Mouse (Mus musculus) layer of hippocampus, adult 6 months (tissue): ENCODE results near the gene Scgb2b18. TPM values are rescaled to one million over a fixed set of nuclear protein-coding genes. Genes with fewer than 3 reads are reported as not detected.

Experiments
- long read RNA-seq, 2 experiments: library from polyadenylated mRNA; unstranded; transcript quantifications; one replicate each; pipeline ENCODE4 v2.0.0; 2019 to 2020
- polyA plus RNA-seq: library from polyadenylated mRNA; unstranded; fragments of <200 nt; fragmentation: Nextera tagmentation; gene quantifications from 2 replicates; pipeline ENCODE4 v1.2.3, GENCODE M21; 2021

The Scgb2b18 gene
- polyA plus RNA-seq, result not detected in 2 replicates
- long read RNA-seq, experiment 1, result 0 reads
- long read RNA-seq, experiment 2, result 0 reads

DNA sequence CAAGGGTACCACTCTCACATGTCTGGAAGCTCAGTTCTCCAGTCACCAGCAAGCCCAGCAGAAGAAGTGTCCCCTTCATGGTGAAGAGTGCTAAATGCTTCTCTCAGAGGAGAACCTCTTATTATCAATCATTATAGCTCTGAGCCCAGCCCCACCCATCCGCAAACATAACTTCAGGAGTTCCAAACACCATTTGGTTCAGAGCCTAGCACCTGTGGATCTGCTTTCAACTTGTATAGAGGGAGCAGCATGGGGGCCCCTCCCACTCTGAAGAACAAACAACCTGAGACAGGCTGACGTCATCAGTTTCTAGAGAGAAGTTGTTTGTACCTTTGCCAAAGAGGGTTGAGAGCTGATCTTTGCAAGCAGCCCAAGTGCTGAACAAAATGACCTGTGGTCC lies at the start of gene Scgb2b18:
Gene Scgb2b18 (minus strand): TSS at position 101 of the 400 bp plus-strand sequence.

DNA sequence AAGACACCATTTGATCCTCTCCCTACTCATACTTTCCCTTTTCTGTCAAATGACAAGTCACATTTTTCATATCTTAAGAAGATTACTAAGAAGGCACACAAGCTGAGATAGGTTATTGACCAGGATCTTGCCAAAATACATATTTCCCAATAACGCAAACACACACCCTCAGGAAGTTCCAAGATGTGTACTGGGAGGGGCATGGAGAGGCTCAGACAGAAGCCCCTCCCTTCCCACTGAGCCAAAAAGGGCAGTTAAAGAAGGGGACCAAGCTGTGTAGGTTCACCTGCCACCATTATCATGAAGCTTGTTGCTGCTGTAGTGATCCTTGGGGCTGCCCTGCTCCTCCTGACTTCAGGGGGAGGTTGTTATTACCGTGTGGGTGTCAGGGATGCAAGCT lies 11.6 kb upstream of the Scgb2b18 start, which contains the start of gene Scgb1b18:
Gene Scgb1b18 (plus strand): TSS at position 301 of the 400 bp plus-strand sequence.

Other genes with a start within 250 kb of the Scgb2b18 start
- not detected in 2 replicates for gene Scgb2b17, start 117.3 kb downstream of the Scgb2b18 start, polyA plus RNA-seq
- gene Scgb1b17, start 110.4 kb downstream of the Scgb2b18 start, polyA plus RNA-seq, result not detected in 2 replicates
- gene Scgb1b18, start 11.7 kb upstream of the Scgb2b18 start, polyA plus RNA-seq, result not detected in 2 replicates
- gene Scgb2b19, start 106.5 kb upstream of the Scgb2b18 start, polyA plus RNA-seq, result not detected in 2 replicates
- gene Scgb1b19, start 113.4 kb upstream of the Scgb2b18 start, polyA plus RNA-seq, result not detected in 2 replicates
- gene Scgb2b20, start 192.5 kb upstream of the Scgb2b18 start, polyA plus RNA-seq, result not detected in 2 replicates
- gene Scgb1b20, start 199.4 kb upstream of the Scgb2b18 start, polyA plus RNA-seq, result not detected in 2 replicates